Mouse (Mus musculus) lung, postnatal 36 days (tissue): ENCODE measurements around the gene Kcnh7.
A peak's percentile ranks its signal among the peaks of the same experiment; 100 is the strongest.
"Not testable (repeated sequence)": the region's sequence is repeated elsewhere in the genome, so short reads cannot be mapped to it uniquely, and the experiment has no call there.

Source experiments
- DNase-seq: peaks from one replicate; pipeline ENCODE4 v3.0.0; 2022; ENCODE audit warnings: mixed read lengths

The Kcnh7 gene

GRCm38 (mm10) chr2:62715260-62715659, 468.8 kb downstream of the Kcnh7 start:
- DNase-seq, result no peak

DNA sequence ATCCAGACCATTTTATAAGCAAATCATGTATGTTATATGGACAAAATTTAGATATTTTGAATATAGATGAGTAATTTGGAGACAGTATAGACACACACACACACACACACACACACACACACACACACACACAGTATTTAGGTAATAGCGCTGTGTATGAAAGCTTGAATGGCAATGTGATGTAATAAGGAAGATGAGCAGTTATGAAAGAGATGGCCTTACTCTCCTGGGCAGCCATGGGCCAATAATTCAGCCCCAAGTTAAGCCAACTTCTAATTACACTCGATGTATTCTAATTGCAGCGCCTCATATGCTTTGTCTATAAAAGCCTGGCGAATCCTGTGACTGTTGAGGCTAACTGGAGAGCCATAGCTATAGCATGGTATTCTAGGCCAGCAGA, 469.7 kb downstream of the Kcnh7 start:
- not testable (repeated sequence) for DNase-seq

GRCm38 (mm10) chr2:62709633-62710032, 474.5 kb downstream of the Kcnh7 start:
- no peak for DNase-seq

DNA sequence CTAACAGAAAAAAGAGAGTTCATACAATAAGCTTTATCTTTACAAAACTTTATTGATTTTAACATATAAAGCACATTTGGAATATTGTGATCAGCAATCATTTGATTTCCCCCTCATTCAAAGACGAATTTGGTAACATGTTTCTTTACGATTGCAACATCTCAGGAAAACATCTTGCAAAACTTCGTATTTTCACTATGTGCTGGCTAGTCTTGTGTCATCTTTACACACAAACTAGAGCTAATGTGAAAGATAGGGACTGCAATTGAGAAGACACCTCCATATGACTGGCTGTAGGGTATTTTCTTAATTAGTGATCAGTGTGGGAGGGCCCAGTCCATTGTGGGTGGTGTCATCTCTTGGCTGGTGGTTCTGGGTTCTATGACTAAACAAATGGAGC, 477.8 kb downstream of the Kcnh7 start:
- DNase-seq, result peak; percentile 2

DNA sequence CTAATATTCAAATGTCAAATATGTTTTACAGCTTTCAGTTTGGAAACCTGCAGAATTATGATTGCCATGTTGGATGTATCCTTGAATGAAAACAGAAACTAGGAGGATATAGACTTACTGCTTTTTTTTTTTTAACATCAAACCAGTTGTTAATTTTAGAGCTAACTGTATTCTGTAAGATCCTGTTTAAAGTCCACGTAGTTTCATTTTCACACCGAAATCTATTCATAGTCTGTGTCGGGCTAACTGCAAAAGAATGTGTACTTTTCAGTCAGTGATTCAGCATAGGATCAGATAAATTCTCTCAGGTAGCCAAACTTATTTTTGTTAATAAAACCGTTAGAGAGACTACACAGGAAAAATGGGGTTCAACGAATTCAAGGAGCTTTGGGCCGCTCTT, 498.2 kb downstream of the Kcnh7 start:
- no peak for DNase-seq

DNA sequence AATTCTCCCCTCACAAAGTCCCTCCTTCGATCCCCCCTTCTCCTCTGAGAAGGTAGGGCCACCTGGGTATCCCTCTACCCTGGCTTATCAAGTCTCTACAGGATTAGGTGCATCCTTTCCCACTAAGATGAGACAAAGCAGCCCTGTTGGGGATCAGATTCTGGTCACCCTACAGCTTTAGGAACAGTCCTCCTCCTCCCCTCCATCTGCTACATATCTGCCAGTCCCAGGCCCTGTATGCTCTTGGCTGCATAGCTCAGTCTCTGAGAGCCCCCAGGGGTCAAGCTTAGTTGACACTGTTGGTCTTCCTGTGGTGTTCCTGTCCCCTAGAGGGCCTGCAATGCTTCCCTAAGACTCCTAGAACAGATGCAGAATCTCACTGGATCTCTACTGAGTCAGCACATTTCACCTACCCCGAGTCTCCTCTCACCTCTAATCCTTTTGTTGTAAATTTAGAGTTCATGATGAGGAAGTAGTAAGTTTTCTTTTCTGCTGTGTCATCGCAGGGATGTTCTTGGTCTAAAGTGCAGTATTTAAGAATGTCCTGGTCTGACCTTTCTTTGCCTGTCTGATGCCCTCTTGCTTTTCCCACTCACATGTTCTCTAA, 499.0 kb downstream of the Kcnh7 start:
- no peak for DNase-seq

- peak; percentile 16 for DNase-seq
These were observed 502.4 kb downstream of the Kcnh7 start for GRCm38 (mm10) chr2:62681667-62682066.

DNA sequence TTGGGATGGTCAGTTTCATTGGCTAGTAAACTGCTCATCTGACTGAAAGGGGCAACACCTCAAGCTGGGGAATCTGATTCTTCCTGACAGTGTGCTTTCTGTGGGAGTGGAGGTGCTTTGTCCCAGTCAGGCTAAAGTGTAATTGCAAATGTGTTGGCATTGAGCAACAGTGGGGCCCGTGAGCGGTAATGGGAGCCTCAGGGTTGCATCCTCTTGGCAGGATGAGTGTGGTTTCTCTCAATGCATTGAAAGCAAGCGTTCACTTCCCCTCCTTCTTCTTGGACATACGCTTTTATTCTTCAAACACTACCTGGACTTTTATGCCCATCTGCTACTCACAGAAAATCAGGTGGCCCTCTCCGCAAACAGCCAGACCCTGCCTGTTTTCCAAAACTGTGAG, 511.3 kb downstream of the Kcnh7 start:
- DNase-seq, result peak; percentile 32

DNA sequence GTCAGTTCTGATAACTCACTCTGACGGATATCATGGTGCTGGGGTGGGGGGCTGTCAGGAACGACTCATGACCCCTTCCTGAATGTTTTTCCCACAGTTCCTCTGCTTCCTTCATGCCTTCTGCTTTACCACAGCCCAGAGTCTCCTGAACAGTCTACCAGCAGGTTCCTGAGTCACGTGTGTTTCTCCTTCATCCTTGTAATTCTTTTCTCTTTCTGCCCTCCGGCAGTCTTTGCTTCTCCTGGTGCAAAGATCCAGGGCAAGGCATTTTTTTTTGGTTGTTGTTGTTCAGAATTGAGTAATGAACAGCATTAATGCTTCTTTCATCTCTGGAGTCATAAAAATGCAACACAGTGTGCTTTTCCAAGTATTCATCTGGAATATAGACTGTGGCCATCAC, 513.3 kb downstream of the Kcnh7 start:
- no peak for DNase-seq

DNA sequence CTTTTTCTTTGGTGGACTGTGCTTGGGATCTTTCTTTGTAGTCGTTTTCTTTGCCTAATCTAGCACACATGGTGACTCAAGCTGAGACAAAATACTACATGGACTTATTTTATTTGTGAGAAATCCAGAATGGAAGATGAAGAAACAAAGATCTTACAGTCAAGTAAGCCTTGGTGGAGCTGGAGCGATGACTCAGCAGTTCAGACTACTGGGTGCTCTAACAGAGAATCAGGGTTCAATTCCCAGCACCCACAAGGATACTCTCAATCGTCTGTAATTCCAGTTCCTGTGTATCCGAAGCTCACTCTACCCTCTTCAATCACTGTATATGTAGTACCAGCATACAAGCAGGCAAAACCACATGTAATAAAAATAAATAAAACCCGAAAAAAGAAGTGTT, 513.8 kb downstream of the Kcnh7 start:
- DNase-seq, result no peak

DNA sequence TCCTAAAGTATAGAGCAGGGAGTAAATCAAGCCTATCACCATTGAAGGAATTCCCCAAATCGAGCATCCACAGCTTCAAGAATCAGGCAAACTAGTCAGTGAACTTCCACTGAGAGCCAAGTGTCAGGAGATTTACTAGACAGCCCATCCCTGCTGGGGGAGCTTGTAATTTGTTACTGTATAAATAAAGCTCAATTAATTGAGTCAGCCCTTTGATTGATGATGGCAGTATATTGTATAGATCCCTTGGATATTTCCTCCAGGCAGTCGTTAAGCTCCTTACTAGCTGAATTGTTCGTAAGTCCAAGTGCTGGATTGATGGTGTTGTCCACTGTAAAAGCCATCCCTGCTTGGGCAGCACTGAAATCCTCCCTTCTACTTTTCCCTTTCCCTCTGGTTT, 514.2 kb downstream of the Kcnh7 start:
- DNase-seq, result no peak

DNA sequence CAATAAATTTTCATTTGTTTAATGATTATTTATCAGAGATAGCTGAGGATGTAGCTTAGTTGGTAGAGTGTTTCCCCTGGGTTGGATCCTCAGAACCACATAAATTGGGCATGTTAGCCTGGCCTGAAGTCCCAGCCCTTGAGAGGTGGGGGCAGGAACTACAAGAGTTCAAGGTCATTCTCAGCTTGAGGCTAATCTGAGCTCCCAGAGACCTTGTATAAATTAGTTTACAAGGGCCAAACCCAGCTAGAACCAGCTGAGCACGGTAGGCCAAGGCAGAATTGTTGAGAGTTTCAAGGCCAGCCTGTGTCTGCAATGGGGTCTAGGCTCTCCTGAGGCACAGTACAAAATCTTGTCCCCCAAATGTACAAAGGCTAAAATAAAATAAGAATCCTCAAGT, 518.6 kb downstream of the Kcnh7 start:
- no peak for DNase-seq

- DNase-seq, result no peak
These were observed 519.2 kb downstream of the Kcnh7 start for GRCm38 (mm10) chr2:62664839-62665238.

- peak; percentile 87 for DNase-seq
These were observed 519.9 kb downstream of the Kcnh7 start, which contains the start of gene Gca for GRCm38 (mm10) chr2:62664135-62664670. TSS of gene Gca (plus strand) at chr2:62664285.

DNA sequence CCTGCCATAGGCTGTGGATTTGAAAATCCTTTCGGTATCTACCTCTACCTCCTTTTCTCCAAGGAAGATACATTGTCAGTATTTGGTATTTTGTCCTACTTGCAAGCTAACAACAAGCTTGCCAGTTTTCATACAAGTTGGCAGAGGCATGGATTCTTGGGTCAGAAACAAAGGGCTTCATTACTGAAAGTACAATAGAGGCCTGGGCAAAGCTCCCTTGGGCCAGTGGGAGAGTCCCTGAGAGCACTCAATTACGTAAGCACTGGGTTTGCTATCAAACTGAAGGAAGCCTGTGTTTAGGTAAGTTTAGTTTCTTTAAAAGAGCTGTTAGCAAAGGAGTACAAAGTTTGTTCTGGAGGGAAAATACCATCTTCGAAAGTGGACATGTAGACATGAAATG, 521.5 kb downstream of the Kcnh7 start:
- DNase-seq, result peak; percentile 32

- no peak for DNase-seq
These were observed 523.5 kb downstream of the Kcnh7 start for GRCm38 (mm10) chr2:62660565-62660964.

- DNase-seq, result peak; percentile 13
These were observed 528.0 kb downstream of the Kcnh7 start for GRCm38 (mm10) chr2:62656072-62656471.

DNA sequence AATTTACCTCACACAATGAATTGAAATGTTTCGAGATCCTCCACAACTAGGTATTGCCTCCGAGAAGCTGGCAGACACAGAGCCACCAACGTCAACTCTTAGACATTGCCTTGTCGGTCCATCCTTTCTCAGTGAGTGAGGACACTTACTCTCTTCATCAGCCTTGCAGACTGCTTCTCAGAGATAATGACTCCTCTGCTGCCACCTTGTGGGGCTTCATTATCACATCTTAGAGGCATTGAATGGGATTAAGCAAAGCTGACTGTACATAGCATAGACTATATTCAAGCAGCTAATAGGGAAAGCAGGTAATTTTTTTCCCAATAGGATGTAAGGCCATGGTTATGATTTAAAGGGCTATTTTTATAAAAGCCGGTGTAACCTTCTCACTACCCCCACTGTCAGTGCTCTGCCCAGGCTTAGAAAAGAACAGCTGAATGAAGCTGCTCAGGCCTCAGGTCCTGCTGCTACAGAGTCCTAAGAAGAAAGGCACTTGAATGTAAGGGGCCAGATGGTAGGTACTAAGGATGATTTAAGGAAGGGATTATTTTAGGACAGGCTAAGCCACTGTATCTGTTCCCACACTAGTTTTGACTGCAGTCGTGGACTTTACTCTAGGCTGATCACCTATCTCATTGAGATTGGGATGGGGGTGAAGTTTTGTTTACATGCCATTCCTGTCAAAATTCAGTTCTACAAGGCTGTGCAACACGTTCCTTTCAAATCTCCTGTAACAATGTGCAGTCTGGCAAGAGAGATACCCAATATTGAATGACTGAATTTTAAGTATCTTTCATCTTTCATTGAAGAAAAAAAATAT, 529.4 kb downstream of the Kcnh7 start:
- DNase-seq, result peak; percentile 85

DNA sequence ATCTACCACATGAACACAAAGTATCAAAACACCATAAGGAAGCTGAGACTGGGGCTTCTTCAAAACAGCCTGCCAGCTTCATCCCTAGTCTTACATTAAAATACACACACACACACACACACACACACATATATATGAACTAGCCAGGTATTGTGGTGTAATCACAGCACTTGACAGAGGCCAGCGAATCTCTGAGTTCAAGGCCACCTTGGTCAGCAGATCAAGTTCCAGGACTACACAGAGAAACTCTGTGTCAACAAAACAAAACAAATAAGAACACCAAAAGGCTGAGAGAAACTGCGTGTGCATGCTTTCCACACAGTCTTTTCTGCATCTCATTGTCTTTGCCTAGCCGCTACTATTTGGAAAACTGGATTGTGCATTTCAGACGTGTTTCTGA, 531.6 kb downstream of the Kcnh7 start:
- DNase-seq, result no peak

GRCm38 (mm10) chr2:62651890-62652289, 532.2 kb downstream of the Kcnh7 start:
- DNase-seq, result no peak

DNA sequence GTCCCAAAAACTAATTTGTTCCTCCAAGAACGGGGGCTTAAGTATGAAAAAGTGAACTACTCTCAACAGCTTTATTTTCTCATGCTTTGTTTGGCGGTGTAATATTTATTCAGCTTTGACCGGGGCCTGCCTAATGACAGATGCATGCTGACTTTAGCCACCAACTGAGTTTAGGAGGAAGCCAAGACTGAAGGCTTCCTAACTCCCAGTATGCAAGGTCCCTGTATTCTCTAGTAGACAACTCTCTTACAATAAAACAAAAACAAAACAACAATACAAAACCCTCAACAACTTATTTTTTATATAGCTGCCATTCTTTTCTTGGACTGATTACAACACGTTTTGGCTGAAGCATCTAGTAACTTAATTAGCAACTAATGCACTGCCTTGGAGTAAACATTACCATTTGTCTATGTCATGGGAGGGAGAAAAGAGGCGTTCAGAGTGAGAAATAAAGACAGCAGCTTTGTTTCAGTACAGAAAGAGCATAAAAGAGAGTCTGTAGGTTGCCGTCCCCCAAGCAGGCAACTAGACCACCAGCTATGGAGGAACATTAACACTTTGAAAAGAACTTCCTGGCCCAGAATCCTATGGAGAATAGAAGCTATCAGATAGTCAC, 537.3 kb downstream of the Kcnh7 start:
- DNase-seq, result no peak

- DNase-seq, result peak; percentile 81
These were observed 538.0 kb downstream of the Kcnh7 start, which contains the start of gene Ifih1 for GRCm38 (mm10) chr2:62646014-62646645. TSS of gene Ifih1 (minus strand) at chr2:62646255.

GRCm38 (mm10) chr2:62645475-62645874, 538.6 kb downstream of the Kcnh7 start:
- DNase-seq, result peak; percentile 32
